Mouse (Mus musculus): Measurements from ENCODE around the gene Aldh6a1.

Gene Aldh6a1

GRCm38 (mm10) chr12:84450718-84451646 is at the start of gene Aldh6a1, which contains the start of gene Lin52:
TSS of gene Aldh6a1 (minus strand) at chr12:84451004.
TSS of gene Lin52 (plus strand) at chr12:84451422.
- DNase-seq: peak; percentile 99

- DNase-seq: no peak
These were observed 46.0 kb upstream of the Aldh6a1 start for GRCm38 (mm10) chr12:84496795-84497194.

GRCm38 (mm10) chr12:84487324-84488056 is 36.7 kb upstream of the Aldh6a1 start:
- no peak for DNase-seq

GRCm38 (mm10) chr12:84482778-84483585 is 32.2 kb upstream of the Aldh6a1 start:
- DNase-seq: no peak

- DNase-seq: no peak
These were observed 30.4 kb upstream of the Aldh6a1 start for GRCm38 (mm10) chr12:84481251-84481650.

GRCm38 (mm10) chr12:84478937-84479336 is 28.1 kb upstream of the Aldh6a1 start:
- DNase-seq: no peak

GRCm38 (mm10) chr12:84468701-84469100 is 17.9 kb upstream of the Aldh6a1 start:
- no peak for DNase-seq

GRCm38 (mm10) chr12:84462856-84463255 is 12.1 kb upstream of the Aldh6a1 start:
- no peak for DNase-seq

- DNase-seq: no peak
These were observed 10.6 kb upstream of the Aldh6a1 start for GRCm38 (mm10) chr12:84461416-84461815.

- DNase-seq: no peak
These were observed 9.0 kb upstream of the Aldh6a1 start for GRCm38 (mm10) chr12:84459845-84460244.

- DNase-seq: no peak
These were observed 6.1 kb upstream of the Aldh6a1 start for GRCm38 (mm10) chr12:84456911-84457310.

- peak; percentile 29 for DNase-seq
These were observed 997 bp upstream of the Aldh6a1 start for GRCm38 (mm10) chr12:84451801-84452200.

GRCm38 (mm10) chr12:84450351-84450717 is 470 bp downstream of the Aldh6a1 start:
- DNase-seq: no peak

GRCm38 (mm10) chr12:84449887-84450286 is 917 bp downstream of the Aldh6a1 start:
- no peak for DNase-seq

GRCm38 (mm10) chr12:84448181-84448580 is 2.6 kb downstream of the Aldh6a1 start:
- DNase-seq: no peak

- DNase-seq: no peak
These were observed 3.4 kb downstream of the Aldh6a1 start for GRCm38 (mm10) chr12:84447386-84447785.

GRCm38 (mm10) chr12:84442526-84442925 is 8.3 kb downstream of the Aldh6a1 start:
- no peak for DNase-seq

GRCm38 (mm10) chr12:84438697-84439096 is 12.1 kb downstream of the Aldh6a1 start:
- no peak for DNase-seq

GRCm38 (mm10) chr12:84429825-84430224 is 21.0 kb downstream of the Aldh6a1 start:
- no peak for DNase-seq

GRCm38 (mm10) chr12:84423990-84424389 is 26.8 kb downstream of the Aldh6a1 start:
- DNase-seq: no peak

- no peak for DNase-seq
These were observed 33.2 kb downstream of the Aldh6a1 start for GRCm38 (mm10) chr12:84417605-84417922.

- DNase-seq: peak; percentile 84
These were observed 33.8 kb downstream of the Aldh6a1 start, which contains the start of gene Rnf113a2 for GRCm38 (mm10) chr12:84416834-84417604. TSS of gene Rnf113a2 (plus strand) at chr12:84417196.

All from cerebellum, adult 11-12 months (tissue).